Mouse (Mus musculus) CD8-positive naive resting alpha-beta T cell, adult 57 days (primary cell): ENCODE measurements around the gene Vamp1. TPM values are rescaled to one million over a fixed set of nuclear protein-coding genes. Genes with fewer than 3 reads are reported as not detected.

Experiments
- total RNA-seq: library from RNA; stranded (reverse); gene quantifications from one replicate; pipeline ENCODE4 v1.2.4, GENCODE M21; 2023

Gene Vamp1
- 93.5 TPM for total RNA-seq

DNA sequence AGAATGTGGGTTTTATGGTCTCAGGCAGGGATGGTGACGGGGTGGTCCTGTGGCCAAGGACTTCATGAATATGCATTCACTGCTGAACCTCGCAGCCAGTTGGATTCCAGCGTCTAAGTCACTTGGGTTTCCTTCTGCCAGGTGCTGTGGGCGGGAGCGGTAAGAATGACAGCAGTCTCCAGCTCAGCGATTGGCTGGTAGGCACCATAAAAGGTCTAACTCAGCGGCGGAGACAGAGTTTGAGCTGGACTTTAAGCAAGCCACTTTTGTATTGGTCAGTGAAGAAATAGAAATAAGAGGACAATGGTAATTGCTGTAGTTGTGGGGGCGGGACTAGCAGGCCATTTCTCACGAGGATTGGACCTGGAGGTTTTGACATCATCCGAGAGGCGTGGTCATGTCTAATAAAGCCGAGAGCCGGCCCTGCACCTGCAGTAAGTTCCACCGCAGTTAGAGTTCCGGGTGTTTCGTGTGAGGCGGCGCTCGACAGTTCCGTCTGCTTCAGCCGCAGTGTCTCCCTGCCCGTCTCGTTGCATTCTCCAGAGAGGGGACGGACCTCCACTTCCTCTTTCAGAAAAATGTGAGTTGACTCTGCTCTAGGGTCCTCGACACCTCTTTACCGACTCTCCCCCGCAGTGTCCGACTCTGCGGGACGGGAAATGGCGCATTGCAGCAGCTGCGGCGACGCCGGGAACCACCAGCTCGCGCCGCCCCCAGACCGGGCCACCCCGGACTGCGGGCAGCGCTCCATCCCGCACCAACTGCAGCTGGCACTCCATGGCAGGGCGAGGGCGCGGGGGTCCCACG, at the start of gene Vamp1:
Gene Vamp1, plus strand, starts transcription at position 404 of the 807 bp plus-strand sequence.

DNA sequence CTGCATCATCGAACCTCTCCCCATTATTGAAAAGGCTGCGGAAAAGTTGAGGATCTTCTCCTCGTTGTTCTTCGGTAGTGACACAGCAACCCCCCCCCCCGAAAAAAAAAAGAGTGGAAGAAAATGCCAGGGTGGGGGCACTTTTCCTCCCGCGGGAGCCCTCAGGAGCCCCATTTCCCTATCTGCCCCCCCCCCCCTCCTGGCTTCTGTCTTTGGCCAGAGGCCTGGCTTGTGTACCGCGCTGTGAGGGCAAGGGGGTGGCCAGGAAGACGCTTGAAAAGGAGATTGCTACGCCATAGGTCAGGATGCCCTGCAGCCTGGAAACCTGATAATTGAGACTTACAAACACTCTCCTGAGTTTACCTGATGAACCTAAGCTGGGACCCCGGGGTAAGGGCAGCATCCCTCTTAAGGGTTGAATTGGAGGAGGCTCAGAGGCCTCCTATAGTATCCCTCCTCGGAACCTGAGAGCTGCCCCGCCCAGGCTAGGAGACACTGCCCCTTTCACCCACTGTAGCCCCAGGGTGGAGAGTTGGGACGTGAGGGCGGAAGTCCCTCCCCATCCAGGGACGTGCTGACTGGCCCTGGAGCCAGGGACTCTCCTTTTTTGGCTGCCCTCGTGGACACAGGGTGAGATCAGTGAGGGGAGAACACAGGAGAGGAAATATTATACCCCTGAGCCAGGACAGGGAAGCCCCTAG, 49.1 kb upstream of the Vamp1 start, which contains the start of gene Gapdh:
Gene Gapdh, minus strand, starts transcription at position 417 of the 701 bp plus-strand sequence.

DNA sequence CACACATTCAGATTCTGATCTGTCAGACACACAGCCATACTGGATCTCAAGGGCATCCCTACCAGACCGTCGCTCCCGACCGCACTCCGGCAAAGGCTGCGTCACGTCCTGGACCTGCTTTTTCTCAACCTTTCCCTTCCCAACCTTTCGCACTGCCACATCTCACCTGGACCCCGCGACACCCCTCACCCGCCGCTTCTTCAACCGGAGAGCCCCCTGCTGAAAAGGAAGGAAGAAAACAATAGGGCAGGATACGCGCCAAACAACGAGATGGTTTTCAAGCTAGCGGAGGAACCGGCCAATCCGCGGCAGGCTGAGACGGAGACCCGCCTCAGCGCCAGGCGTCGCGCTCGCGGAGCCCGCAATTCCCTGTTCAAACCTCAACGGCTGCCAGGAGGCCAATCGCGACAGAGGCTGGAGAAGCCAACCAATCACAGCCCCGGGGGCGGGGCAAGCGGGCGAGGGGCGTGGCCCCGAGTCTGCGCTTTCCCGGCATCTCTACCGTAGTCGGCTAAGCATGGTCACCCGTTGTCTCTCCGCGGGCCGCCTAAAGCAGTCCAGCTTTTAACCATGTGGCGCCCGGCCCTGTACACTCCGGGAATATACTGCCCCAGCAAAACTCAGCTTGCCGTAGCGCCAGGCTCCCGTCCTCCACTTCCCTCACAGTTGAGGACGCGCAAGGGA, 23.9 kb upstream of the Vamp1 start, which contains the start of the genes Ncapd2 and Mrpl51:
Gene Ncapd2, minus strand, starts transcription at position 370 of the 684 bp plus-strand sequence.
Gene Mrpl51, plus strand, starts transcription at position 470 of the 684 bp plus-strand sequence.

DNA sequence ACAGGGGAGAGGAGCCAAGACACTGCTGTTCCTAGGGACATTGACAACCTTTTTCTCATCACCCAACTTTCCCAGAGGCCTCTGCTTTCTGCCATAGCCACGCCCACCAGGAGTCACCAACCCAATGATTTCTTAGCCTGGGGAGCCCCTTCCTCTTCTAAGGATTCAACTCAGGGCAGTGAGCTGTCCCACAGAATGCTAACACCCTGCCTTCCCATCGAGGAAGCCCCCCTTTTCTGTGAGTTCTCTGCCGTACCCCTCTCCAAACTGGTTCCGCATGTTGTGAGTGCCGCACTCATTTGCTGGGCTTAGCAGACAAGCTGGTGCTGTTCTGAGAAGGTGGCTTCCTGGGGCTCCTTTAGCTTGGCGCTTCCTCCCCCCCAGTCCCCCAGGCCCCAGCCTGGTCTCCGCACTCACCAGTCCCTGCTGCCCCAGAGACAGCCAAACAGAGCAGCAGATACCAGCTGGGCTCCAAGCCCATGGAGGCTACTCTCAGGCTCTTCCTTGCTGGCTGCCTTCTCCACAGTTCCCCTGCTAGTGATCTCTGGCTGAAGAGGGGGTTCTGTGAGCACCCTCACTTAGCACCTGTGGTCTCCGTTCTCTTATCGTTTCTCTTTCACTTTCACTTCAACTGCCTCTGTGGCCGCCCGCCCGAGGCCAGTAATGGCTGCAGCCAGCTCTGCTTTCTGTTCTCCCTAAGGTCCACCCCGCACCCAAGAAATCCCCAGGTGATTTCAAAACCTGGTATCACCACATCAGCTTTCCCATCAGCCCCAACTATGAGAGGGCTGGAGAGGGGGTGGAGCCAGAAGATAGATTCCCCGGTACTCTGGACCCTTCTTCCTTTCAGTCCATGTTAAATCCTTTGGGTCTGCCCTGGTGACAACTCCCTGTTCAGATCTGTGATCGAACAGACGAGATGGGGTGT, 16.0 kb downstream of the Vamp1 start, which contains the start of gene Tapbpl:
Gene Tapbpl, minus strand, starts transcription at position 744 of the 928 bp plus-strand sequence.

DNA sequence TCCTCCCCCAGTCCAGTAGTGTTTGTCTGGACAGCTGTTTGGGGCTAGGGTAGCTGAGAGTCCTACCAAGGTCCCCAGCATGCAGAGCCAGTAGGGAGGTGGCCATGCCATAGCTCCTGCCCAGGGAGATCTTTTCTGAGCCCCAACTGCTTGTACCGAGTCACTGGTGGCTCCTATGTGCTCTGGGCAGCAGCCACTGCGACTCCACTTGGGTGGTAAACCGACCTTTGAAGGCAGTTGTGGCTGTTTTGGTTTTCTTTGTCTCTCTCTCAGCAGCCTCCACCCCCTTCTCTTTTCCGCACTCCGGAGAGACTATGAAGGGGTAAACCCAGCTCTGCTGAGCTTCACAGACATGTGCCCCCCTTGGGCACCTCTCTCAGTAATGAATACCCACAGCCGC, 21.4 kb downstream of the Vamp1 start, which contains the start of gene Cd27:
Gene Cd27, minus strand, starts transcription at position 229 of the 400 bp plus-strand sequence.

DNA sequence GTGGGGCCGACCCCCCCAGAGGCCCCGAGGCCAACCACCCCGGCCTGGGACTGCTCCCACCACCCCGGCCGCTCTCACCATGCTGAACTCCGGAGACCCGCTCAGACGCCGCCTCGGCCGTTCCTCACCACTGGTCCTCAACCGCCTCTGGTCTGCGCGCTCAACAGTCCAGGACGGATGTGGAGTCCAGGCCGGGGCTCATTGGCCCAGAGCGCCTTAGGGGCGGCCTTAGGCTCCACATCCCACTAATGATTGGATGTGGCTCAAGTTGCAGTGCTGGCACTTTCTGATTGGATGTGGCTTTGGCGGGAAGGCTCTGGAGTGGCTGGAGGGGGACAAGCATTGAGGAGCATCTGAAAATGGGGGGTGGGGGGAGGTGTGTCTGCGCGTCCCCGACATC, 70.5 kb downstream of the Vamp1 start, which contains the start of gene Tuba3a:
Gene Tuba3a, minus strand, starts transcription at position 153 of the 400 bp plus-strand sequence.

Other genes with a start within 250 kb of the Vamp1 start
- gene Pianp, start 218.9 kb upstream of the Vamp1 start, total RNA-seq = 0.21 TPM
- gene Zfp384, start 206.4 kb upstream of the Vamp1 start, total RNA-seq = 68.9 TPM
- 83.2 TPM for gene Ing4, start 175.8 kb upstream of the Vamp1 start, total RNA-seq
- gene Acrbp, start 165.9 kb upstream of the Vamp1 start, total RNA-seq = 15.9 TPM
- 17.4 TPM for gene Lpar5, start 147.6 kb upstream of the Vamp1 start, total RNA-seq
- 272 TPM for gene Chd4, start 119.6 kb upstream of the Vamp1 start, total RNA-seq
- gene Nop2, start 83.6 kb upstream of the Vamp1 start, total RNA-seq = 43.1 TPM
- 29.9 TPM for gene Iffo1, start 70.3 kb upstream of the Vamp1 start, total RNA-seq
- gene Gapdh, start 49.1 kb upstream of the Vamp1 start, total RNA-seq = 391 TPM
- 42.1 TPM for gene Ncapd2, start 23.9 kb upstream of the Vamp1 start, total RNA-seq
- gene Mrpl51, start 23.8 kb upstream of the Vamp1 start, total RNA-seq = 27.5 TPM
- 51.6 TPM for gene Tapbpl, start 16.3 kb downstream of the Vamp1 start, total RNA-seq
- gene Cd27, start 21.5 kb downstream of the Vamp1 start, total RNA-seq = 218 TPM
- gene Tuba3a, start 70.5 kb downstream of the Vamp1 start, total RNA-seq = not detected
- gene Ltbr, start 98.3 kb downstream of the Vamp1 start, total RNA-seq = 1.4 TPM
- not detected for gene Scnn1a, start 105.1 kb downstream of the Vamp1 start, total RNA-seq
- gene Tnfrsf1a, start 133.8 kb downstream of the Vamp1 start, total RNA-seq = 46.5 TPM
- not detected for gene Plekhg6, start 165.2 kb downstream of the Vamp1 start, total RNA-seq